Mouse (Mus musculus) CH12.LX (cell line): Measurements from ENCODE around the gene Fgf11.

Experiments used
- CTCF ChIP-seq, 2 experiments: IDR thresholded peaks in 1 of 2; conservative IDR thresholded peaks in 1 of 2; 2 replicates each; pipeline ENCODE4 v1.5.1; 2011 to 2012; ENCODE audit warnings: low read depth in 2 of 2, low read length in 2 of 2, improper control_type of control experiment in 1 of 2, inconsistent platforms in 1 of 2, mild to moderate bottlenecking in 1 of 2, moderate library complexity in 1 of 2
- ZKSCAN1 ChIP-seq: IDR thresholded peaks from 2 replicates; pipeline ENCODE4 v1.6.1; 2012; ENCODE audit warnings: low read depth, inconsistent platforms, low read length, improper control_type of control experiment, borderline replicate concordance

GRCm38 (mm10) chr11:69800138-69800391, 1.6 kb downstream of the Fgf11 start:
- TF ChIP-seq ZKSCAN1 (no peak), CTCF (conservative IDR thresholded peaks at IDR 0.05 in 1 of 2, IDR thresholded peaks at IDR 0.05 in 1 of 2; ENCODE audit: low read depth in 2 of 2, low read length in 2 of 2) (no peak)
